Mouse (Mus musculus) liver, adult 2 months (tissue): ENCODE measurements around the gene Chd3.

Experiments used
- CTCF ChIP-seq: fragments of 200-500 bp; IDR thresholded peaks from 2 replicates; pipeline ENCODE4 v1.5.1; 2011; ENCODE audit warnings: low read depth, low read length, control low read depth
- POLR2A ChIP-seq: fragments of 200-500 bp; IDR thresholded peaks from 2 replicates; pipeline ENCODE4 v1.6.1; 2011; ENCODE audit warnings: low read length, control low read depth; ENCODE audit not compliant: insufficient read depth; ENCODE audit errors: extremely low read depth

GRCm38 (mm10) chr11:69332713-69333253 is 36.4 kb downstream of the Chd3 start:
- TF ChIP-seq CTCF (no peak), POLR2A (no peak)
